Mouse (Mus musculus) bone marrow, adult 2 months (tissue): ENCODE results near the gene Mrpl52.
A peak's percentile ranks its signal among the peaks of the same experiment; 100 is the strongest.

Experiments used
- CTCF ChIP-seq: fragments of 200-500 bp; IDR thresholded peaks from 2 replicates; pipeline ENCODE4 v1.5.1; 2011; ENCODE audit warnings: low read length, control low read depth; ENCODE audit not compliant: control insufficient read depth, insufficient read depth
- POLR2A ChIP-seq: fragments of 200-500 bp; IDR thresholded peaks from 2 replicates; pipeline ENCODE4 v1.6.1; 2011; ENCODE audit warnings: low read depth, mild to moderate bottlenecking, control low read depth, low read length, borderline replicate concordance; ENCODE audit not compliant: control insufficient read depth

GRCm38 (mm10) chr14:54464293-54465005, 37.7 kb downstream of the Mrpl52 start:
- TF ChIP-seq CTCF (peak; percentile 70), POLR2A (peak; percentile 54; the same call in 1 of the 2 replicates)
